Mouse (Mus musculus): ENCODE results near the gene Rbfox2. TPM values are rescaled to one million over a fixed set of nuclear protein-coding genes. Genes with fewer than 3 reads are reported as not detected.

Gene Rbfox2
- total RNA-seq, 1 experiment from 2014 or later: 0.29 TPM

DNA sequence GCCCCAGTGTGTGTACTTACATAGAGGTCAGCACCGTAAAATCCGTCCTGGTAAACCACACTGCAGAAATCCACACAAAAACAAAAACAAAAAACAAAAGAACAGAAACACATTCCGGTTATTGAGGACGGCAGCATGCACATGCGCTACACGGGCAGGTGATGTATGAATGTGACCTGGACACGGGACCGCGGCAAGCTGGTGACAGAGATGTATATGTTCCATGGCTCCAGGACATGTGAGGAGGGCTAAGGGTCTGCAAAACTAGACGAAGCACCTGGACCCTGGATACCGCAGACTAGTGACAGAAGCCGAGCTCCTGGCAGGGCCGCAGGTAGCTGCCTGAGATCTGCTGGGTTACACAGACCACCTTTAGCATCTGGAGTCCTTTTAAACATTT, 212.4 kb downstream of the Rbfox2 start:
- ATAC-seq (replicated peaks; ENCODE audit: insufficient number of reproducible peaks, low FRiP score, low TSS enrichment, poor library complexity, severe bottlenecking): no peak

DNA sequence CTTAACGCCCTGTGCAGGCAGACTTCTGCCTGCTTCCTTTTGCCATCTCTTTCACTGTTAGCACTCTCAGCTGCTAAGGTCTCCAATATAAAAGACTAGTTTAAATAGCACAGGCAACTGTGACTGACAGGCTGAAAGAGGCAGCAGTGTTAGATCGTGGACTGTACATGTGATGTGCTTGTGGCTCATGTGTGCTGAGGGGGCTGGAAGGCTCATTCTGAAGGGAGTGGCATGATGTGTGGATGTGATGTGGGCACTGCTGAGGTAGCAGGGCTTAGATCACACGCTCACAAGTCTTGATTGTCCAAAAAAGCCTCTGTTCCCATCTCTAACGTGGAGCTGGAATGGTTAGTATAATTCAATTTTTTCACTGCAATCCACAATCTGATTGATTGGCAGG, 215.4 kb downstream of the Rbfox2 start:
- no peak for ATAC-seq (replicated peaks; ENCODE audit: insufficient number of reproducible peaks, low FRiP score, low TSS enrichment, poor library complexity, severe bottlenecking)

DNA sequence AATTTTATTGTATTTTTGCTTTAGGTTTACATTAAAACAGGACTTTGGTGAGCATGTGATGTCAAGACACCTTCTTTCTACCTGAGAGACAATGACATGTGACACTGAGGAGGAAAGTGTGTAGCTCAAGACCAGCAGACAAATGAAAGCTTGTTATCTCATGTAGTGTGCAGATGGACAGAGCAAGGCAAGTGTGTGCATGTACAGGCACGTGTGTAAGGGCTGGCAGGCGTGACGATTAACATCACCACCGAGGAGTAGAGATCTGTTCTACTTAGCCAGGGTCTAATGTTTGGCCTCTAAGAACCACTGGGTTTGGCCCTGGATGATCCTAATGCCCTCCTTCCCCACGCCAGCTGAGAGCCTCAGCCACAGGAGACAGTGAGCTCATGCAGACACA, 216.3 kb downstream of the Rbfox2 start:
- no peak for ATAC-seq (replicated peaks; ENCODE audit: insufficient number of reproducible peaks, low FRiP score, low TSS enrichment, poor library complexity, severe bottlenecking)

DNA sequence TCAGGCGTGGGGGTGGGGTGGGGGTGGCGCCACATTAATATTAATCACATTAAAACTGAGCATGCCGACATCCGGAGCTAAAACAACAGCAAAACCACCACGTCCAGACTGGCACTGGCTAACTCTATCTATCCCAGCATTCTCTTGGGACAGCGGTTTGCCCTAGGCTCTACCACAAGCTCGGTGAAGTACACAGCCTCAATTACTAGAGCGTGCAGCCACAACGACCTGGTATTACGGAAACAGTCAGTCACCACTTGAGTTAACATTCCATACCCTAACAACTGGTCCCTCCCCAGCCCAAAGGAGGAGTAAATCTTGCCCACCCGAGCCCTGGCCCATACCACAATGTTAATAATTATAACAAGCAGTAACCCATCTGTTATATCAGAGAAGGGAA, 217.6 kb downstream of the Rbfox2 start:
- no peak for ATAC-seq (replicated peaks; ENCODE audit: insufficient number of reproducible peaks, low FRiP score, low TSS enrichment, poor library complexity, severe bottlenecking)

DNA sequence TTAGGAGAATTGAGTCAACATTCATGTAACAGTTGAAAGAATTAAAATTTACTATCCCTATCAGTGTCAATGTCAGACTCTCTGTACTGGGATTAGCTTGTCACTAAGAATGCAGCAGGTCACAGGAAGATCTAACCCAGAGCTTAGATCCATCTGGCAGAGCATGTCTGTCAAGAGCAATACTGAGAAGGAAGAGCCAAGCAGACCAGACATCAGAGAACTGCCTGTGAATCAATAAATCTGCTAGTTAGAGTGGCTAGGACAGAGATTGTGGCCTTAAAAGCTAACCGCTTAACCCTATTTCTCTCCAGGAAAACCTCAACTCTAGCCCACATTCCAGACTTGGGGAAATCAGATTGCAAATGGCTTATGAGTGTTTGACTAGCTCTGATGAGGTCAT, 220.3 kb downstream of the Rbfox2 start:
- ATAC-seq (replicated peaks; ENCODE audit: insufficient number of reproducible peaks, low FRiP score, low TSS enrichment, poor library complexity, severe bottlenecking): no peak

DNA sequence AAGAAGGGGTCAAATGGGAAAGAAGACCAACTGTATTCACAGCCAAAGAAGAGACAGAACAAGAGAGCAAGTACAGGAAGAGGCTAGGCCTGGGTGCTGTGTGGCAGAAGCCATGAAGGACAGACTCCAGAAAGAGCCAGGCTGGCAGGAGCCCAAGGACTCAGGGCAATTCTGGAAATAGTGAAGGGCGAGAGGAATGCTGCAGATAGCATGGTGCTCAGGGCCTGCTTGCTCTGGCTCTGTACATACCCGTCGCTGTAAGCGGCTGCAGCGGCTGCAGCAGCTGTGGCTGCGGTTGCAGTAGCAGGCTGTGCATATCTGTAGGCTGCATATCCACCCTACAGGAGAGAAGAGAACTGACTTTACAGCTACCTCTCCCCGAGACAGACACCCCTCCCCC, 221.0 kb downstream of the Rbfox2 start:
- no peak for ATAC-seq (replicated peaks; ENCODE audit: insufficient number of reproducible peaks, low FRiP score, low TSS enrichment, poor library complexity, severe bottlenecking)

DNA sequence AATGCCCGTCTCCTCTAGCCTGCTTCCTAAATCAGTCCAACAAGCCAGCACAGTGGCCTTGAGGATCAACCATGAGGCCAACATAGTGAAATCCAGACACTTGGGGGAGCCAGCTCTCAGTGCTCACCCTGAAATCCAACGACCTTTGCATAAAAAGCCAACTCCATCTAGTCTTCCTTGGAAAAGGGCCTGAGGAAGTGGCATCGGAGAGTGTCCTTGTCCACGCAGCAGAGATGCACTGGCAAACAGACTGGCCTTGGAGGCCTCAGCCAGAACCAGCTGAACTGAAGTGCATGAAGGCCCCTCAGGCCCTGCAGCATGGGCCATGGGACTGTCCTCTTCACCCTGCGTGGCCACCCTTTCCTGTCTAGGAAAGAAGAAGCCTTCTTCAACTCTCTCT, 225.3 kb downstream of the Rbfox2 start:
- no peak for ATAC-seq (replicated peaks; ENCODE audit: insufficient number of reproducible peaks, low FRiP score, low TSS enrichment, poor library complexity, severe bottlenecking)

DNA sequence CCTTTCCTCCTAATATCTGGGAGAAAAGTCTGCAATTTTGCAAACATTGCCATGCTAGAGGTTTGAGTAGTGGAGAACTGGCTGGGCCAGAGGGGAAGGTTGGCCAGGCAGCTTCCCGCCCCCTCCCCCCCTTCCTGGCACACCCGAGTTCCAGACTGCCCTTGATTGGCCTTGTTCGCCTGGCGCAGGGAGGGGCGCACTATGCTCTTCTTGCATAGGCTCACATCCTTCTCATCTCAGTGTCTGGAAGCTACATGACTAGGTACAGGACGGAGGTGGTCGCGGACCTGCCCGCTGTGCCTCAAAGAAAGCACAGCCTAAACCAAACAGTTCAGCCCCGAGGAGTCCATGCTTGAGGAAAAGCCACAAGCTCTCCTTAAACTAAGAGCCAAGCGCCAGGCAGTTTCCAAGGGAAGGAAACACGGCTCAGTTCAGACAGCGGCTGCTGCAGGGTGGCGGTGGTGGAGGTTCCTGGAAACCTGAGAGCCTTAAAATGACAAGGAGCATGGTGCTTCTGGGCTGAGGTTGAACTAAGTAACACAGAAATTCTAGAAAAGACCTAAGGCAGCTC, 226.0 kb downstream of the Rbfox2 start:
- ATAC-seq (replicated peaks; ENCODE audit: insufficient number of reproducible peaks, low FRiP score, low TSS enrichment, poor library complexity, severe bottlenecking): no peak

DNA sequence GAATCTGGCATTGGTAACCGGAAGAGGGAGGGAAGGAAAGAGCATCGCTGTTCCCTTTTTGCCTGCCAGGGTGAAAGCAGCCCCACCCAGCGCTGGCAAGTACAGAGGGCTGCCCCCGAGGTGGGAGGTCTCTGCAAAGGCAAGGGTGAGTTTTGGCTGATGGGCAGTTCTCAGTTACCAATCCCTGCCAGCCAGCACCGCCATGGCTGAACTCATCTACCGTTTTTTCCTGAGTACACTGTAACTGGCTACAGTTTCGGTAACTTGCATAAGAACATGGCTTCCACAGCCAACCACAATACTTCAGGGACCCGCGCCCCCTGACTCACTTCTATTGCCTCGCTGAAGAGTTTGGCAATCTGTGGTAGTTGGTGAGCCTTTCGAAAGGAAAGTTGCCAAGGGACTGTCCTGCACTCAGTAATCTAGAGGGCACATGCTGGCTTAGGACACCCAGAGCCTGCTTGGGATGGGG, 226.9 kb downstream of the Rbfox2 start:
- ATAC-seq (replicated peaks; ENCODE audit: insufficient number of reproducible peaks, low FRiP score, low TSS enrichment, poor library complexity, severe bottlenecking): no peak

DNA sequence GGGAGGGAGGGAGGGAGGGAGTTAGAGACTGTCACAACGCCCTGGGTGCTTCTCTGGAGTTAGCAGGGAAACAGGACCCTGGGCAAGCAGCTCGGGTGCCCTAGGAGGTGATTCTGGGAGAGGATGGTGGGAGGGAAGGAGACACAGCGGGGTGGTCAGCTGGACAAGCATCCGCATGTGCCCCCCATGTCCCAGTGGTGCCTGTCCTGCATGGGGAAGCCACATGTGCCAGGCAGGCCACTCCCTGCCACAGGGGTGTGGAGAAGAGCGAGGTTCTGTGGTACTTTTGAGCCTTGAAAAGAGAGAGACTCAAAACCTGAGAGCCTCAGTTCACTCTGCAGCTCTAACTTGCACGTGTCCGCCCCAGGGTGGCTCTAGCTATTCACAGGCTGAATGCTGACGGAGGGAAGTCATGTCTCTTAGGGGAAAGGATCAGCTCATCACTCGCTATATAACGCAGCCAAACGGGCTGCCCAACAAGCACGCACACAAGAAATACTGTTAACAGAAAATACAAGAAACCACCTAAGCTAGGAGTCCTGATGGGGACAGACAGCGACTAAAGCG, 227.5 kb downstream of the Rbfox2 start:
- ATAC-seq (replicated peaks; ENCODE audit: insufficient number of reproducible peaks, low FRiP score, low TSS enrichment, poor library complexity, severe bottlenecking): no peak

DNA sequence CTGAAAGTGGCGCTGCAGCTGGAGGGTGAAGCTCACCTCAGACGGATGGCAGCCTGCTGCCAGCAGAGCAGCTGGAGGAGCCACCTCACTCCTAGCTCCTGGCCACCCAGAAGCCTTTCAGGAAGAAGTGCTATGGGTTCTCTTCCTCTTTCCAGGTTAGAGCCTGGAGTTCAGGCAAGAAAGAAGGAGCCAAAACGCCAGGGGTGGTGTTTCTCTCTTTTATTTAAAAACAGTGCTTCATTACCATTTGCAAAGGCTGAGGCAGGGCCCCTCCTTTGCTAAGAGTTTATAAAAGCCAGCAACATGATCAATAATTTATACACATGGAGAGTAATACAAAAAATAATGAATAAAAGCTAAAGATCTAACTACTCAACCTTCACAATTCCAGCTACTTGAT, 228.0 kb downstream of the Rbfox2 start:
- no peak for ATAC-seq (replicated peaks; ENCODE audit: insufficient number of reproducible peaks, low FRiP score, low TSS enrichment, poor library complexity, severe bottlenecking)

DNA sequence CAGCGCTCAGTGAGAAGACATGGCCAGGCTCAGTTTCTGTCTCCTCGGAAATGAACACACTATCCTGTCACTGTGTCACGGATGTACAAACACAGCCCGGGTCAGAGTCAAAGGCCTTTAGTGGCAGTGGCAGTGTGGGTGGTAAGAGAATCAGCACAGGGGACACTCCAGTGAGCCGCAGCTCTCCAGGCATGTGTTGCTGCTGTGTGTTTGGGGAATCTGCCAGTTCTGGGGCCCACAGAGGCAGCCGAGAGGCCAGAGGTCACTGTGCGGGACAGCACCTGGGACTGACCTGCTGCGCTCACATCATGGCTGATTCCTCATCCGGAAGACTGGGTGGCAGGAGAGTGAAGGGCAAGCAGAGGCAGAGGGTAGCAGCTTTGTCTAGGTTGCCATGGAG, 228.9 kb downstream of the Rbfox2 start:
- no peak for ATAC-seq (replicated peaks; ENCODE audit: insufficient number of reproducible peaks, low FRiP score, low TSS enrichment, poor library complexity, severe bottlenecking)

DNA sequence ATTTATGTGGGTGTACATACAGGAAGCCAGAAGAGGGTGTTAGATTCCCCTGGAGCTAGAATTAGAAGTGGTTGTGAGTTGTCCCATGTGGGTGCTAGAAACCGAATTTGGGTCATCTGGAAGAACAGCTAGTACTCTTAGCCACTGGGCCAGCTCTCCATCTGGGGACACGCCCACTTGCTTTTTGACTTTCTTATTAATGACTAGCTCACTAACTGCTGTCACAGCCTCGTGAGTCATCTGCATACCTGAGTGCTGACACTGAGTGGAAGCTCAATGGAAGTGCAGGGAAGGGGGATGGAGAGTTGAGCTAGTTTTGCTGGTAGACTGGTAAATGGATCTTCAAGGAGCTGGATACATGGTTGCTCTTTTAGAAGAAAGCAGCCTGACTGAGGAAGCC, 230.3 kb downstream of the Rbfox2 start:
- no peak for ATAC-seq (replicated peaks; ENCODE audit: insufficient number of reproducible peaks, low FRiP score, low TSS enrichment, poor library complexity, severe bottlenecking)

DNA sequence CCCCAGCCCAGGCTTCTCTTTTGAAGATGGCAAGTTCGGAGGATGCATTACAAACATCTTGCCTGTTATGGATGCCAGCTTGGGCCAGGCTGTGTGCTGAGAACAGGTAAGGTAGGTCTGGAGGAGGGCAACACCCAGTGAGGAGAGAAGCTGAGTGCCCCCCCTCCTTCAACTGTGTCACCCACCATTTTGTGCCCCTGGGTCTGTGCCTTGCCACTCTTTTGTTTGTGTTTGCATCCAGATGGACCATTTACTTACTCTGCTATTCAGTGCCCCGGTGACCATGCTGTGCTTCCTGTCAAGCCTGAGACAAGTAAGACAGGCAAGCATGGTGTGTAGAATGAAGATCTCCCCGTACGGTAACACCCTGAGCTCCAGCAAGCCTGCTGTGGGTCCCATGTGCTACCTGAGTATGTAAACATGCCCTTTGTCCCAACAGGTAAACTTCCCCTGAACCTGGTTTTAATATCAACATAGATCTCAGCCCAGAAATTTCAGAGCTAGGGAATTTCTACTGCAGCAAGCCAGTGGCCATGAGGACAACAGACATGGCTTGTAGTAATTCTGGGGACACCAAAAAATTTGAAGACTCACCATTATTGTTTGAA, 234.1 kb downstream of the Rbfox2 start:
- no peak for ATAC-seq (replicated peaks; ENCODE audit: insufficient number of reproducible peaks, low FRiP score, low TSS enrichment, poor library complexity, severe bottlenecking)

DNA sequence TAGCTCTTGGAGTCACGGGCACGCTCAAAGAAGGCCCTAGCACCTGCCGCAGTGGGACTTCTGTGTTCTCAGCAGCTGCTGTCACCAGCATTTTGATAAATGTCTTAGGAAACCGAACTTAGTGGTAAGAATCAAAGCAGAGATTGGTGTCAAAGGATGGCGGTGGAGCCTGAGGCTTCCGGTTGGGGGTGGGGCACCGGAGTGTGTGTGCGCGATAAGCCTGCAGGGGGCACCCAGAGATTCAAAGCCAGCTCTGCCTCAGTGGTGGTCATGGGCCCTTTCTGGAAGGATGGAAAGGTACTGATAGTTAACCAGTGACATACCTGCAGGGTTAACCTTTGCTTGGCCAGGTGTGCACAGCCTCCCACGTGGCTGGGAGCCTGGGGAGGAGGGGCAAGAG, 235.3 kb downstream of the Rbfox2 start:
- ATAC-seq (replicated peaks; ENCODE audit: insufficient number of reproducible peaks, low FRiP score, low TSS enrichment, poor library complexity, severe bottlenecking): no peak

DNA sequence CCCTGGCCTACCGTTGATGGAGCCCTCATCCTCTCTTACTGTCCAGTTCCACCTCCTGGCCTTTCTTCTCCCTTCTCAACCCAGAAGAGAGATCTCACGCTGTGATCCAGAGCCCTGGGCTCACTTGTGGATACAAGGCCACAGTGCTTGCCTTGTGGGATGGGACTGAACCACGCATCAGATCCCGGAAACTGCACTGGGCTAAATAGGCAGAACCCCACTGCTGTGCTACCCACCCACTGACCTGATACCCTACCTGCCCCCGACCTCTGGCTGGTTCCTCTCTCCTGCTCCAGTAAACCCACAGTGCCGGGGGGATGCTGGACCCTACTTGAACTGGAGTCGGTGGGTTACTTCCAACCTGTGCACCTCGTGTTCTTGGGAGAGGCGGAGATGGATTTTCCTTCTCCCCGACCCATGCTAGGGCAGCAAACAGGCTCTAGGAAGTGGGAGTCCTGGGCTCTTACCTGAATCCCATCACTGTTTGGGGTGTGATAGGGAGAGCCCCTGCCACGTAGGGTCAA, 236.0 kb downstream of the Rbfox2 start:
- ATAC-seq (replicated peaks; ENCODE audit: insufficient number of reproducible peaks, low FRiP score, low TSS enrichment, poor library complexity, severe bottlenecking): no peak

DNA sequence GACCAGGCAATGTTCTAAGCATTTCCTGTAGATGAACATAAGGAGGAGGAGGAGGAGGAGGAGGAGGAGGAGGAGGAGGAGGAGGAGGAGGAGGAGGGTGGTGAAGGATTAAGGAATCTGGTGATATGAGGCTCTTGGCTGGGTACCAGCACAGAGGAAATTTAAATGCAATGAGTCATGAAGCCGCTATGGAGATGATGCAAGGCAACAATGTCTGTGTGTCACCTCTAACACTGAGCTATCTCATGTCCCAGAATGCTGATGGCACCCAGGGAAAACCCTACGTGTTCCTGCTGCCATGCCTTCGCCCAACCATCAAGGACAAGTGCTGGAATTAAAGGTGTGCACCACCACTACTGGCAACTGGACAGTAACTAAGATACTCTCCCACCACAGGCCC, 237.8 kb downstream of the Rbfox2 start:
- no peak for ATAC-seq (replicated peaks; ENCODE audit: insufficient number of reproducible peaks, low FRiP score, low TSS enrichment, poor library complexity, severe bottlenecking)

DNA sequence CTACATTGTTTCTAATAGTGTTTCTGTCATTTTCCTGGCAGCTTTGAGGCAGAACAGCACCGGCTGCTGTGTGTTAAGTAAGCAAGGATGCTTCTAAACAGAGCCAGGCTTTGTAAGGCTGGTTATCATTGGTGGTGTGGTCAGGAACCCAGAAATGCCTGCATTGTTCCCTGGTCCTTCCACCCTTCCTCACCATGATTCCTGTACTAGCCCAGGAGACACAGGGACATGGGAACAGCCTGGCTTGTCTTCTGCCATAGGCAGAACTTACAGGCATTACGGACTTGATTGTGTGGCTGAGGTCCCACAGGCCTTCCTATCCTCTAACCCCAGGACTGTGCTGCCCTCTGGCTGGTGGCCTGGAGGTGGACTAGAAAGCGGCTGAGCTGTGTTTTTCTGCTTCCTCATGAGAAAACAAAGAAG, 238.4 kb downstream of the Rbfox2 start:
- ATAC-seq (replicated peaks; ENCODE audit: insufficient number of reproducible peaks, low FRiP score, low TSS enrichment, poor library complexity, severe bottlenecking): no peak

DNA sequence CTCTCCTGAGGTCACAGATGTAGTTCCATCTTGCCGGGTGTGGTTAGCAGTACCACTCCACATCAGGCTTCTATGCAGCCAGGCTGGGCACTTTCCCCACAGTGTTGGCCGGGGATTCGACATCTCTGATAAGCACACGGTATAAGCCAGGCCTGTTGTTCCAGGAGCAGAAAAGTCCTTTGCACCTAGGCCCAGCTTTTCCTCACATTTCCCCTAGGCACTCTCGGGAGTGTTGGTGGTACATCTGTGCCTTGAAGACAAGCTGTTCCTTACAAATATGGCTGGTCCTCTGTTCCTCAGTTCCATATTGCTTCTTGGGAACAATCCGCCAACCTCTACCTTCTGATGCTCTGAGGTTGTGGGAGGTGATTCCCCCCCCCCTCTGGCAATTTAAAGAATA, 240.6 kb downstream of the Rbfox2 start:
- ATAC-seq (replicated peaks; ENCODE audit: insufficient number of reproducible peaks, low FRiP score, low TSS enrichment, poor library complexity, severe bottlenecking): no peak

DNA sequence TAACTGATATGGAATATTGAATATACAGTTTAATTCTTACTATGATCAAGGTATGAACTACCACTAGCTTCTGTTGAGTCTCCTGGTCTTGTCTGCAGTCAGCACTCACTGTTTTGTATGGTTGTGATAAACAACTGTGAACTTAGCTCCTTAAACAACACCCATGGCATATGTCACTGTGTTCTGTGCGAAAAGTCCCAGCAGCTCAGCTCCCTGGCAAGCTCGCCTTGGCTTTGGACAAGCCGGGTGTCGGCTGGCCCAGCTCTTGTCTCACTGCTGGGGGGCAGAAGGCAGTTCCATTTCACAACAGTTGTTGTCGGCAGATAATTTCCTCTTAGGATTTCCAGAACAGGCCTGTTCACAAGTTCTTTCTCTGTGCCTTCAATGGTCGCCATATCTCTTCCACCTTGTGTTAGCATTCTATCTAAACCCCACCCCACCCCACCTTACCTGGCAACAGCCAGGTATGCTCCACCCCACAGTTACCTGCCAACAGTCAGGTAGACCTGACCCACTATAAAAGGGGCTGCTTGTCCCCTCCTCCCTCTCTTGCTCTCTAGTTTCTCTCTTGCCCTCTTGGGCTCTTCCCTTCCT, 241.4 kb downstream of the Rbfox2 start:
- no peak for ATAC-seq (replicated peaks; ENCODE audit: insufficient number of reproducible peaks, low FRiP score, low TSS enrichment, poor library complexity, severe bottlenecking)
